Mouse (Mus musculus) kidney, adult 2 months (tissue): ENCODE results near the gene Ajm1.

Source experiments
- CTCF ChIP-seq: fragments of 200-500 bp; conservative IDR thresholded peaks from 2 replicates; pipeline ENCODE4 v1.5.1; 2011; ENCODE audit warnings: low read depth, mild to moderate bottlenecking, control low read depth, low read length, moderate library complexity, mixed read lengths; ENCODE audit not compliant: insufficient read depth, insufficient read length
- POLR2A ChIP-seq: fragments of 200-500 bp; IDR thresholded peaks from one replicate; pipeline ENCODE4 v1.6.1; 2011; ENCODE audit warnings: low read depth, low read length, control low read depth

DNA sequence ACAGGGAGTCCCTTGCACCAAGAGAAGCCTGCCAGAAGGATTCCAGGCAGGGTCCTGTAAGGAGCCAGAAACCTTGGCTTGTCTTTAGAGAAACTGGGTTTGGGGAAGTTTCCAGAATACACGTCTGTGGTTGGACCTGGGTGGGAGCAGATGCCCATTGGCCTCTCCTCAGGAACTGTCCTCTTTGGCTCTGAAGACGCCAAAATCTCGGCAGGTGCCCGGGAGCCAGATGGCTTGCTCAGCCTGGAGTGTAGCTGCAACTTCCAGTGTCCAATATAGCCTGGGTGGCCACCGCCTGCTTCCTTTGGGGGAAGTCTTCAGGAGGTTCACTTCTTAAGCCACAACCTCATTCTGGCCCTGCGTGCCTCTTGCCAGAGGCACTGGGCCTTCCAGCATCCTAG, 344 bp upstream of the Ajm1 start:
- TF ChIP-seq CTCF (no peak), POLR2A (no peak)
